Mouse (Mus musculus) gastrocnemius, postnatal 36 days (tissue): ENCODE measurements at regions not wholly inside any gene's neighbourhood (a gene's known extent, or its start where the extent isn't known, plus 50 kb on each side); places are given as distances from the start of the nearest gene placed in this dataset.

ENCODE experiments used
- DNase-seq, 2 experiments: peaks; one replicate each; pipeline ENCODE4 v3.0.0; 2022
- intact Hi-C: fragments of 180-260 bp; cut with DNase I; formaldehyde crosslinking; loops from one replicate; pipeline ENCODE4 v1.15.1; 2025

GRCm38 (mm10) chr10:74722971-74723370, 244.0 kb upstream of the Gnaz start:
- DNase-seq: no peak
- intact Hi-C loops: no loop called here

- DNase-seq: no peak
- intact Hi-C loops: no loop called here
These were observed 217.5 kb upstream of the Gnaz start for GRCm38 (mm10) chr10:74749446-74749845.

- no peak for DNase-seq
- intact Hi-C loops: no loop called here
These were observed 216.1 kb upstream of the Gnaz start for GRCm38 (mm10) chr10:74750879-74751278.

GRCm38 (mm10) chr10:74760734-74761133, 206.2 kb upstream of the Gnaz start:
- no peak for DNase-seq
- intact Hi-C loops: no loop called here

GRCm38 (mm10) chr10:74789245-74789644, 177.7 kb upstream of the Gnaz start:
- no peak for DNase-seq
- intact Hi-C loops: no loop called here

GRCm38 (mm10) chr10:74789987-74790386, 177.0 kb upstream of the Gnaz start:
- no peak for DNase-seq
- intact Hi-C loops: no loop called here

GRCm38 (mm10) chr10:74823395-74823794, 143.6 kb upstream of the Gnaz start:
- DNase-seq: no peak
- intact Hi-C loops: no loop called here

GRCm38 (mm10) chr10:74834359-74834758, 132.6 kb upstream of the Gnaz start:
- intact Hi-C loops: no loop called here
- no peak for DNase-seq

- DNase-seq: peak in 1 of 2 experiments; percentile 9
- intact Hi-C loops: no loop called here
These were observed 118.6 kb upstream of the Gnaz start for GRCm38 (mm10) chr10:74848372-74848771.

- DNase-seq: no peak
- intact Hi-C loops: no loop called here
These were observed 111.8 kb upstream of the Gnaz start for GRCm38 (mm10) chr10:74854991-74855664.
